Mouse (Mus musculus): ENCODE data around the gene Zfp386. TPM values are rescaled to one million over a fixed set of nuclear protein-coding genes. Genes with fewer than 3 reads are reported as not detected.

Gene Zfp386
- total RNA-seq, 2 experiments from 2014 or later: 23.7 to 32.0 TPM

DNA sequence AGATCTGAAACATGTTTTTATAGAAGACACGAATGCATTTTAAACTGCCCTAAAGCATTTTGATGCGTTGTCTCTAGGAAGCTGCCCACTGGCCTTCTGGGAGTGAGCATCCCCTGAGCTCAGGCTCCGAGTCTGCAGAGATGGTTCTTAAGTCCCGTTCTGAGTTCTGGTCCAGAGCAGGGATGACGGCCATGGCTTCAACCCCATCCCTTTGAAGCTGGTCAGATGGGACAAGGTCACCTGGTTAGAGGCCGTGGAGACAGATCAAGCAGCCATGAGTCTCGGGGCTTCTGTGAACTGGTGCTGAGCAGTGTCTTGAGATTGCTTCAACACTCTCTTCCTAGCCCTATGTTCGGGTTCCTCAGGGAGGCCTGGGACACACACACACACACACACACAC lies 49.6 kb downstream of the Zfp386 start:
- no peak for TF ChIP-seq CTCF (IDR thresholded peaks at IDR 0.05)
- intact Hi-C loops (cut with DNase I): no loop called here
- H3K27ac ChIP-seq: no peak overlapping the region
- no peak overlapping the region for H3K4me3 ChIP-seq
- DNase-seq: no peak

DNA sequence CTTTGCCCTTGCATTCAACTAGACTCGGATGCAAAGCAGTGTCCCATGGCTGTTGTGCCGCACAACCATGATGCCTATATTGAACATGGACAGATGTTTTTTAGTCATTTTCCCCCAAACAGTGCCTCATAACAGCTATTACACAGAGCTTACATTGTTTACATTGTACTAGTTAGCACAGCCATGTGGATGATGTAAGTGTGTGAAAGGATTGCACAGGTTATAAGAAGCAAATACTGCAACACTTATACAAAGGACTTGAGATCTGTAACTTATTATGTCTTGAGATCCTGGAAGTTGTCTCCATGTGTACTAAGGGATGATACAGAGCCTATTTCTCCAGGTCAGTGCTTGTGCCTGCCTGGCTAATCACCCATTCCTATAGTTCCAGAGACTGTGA lies 54.4 kb downstream of the Zfp386 start:
- no peak overlapping the region for H3K4me3 ChIP-seq
- no peak for TF ChIP-seq CTCF (IDR thresholded peaks at IDR 0.05)
- H3K27ac ChIP-seq: no peak overlapping the region
- DNase-seq: no peak
- intact Hi-C loops (cut with DNase I): no loop called here

DNA sequence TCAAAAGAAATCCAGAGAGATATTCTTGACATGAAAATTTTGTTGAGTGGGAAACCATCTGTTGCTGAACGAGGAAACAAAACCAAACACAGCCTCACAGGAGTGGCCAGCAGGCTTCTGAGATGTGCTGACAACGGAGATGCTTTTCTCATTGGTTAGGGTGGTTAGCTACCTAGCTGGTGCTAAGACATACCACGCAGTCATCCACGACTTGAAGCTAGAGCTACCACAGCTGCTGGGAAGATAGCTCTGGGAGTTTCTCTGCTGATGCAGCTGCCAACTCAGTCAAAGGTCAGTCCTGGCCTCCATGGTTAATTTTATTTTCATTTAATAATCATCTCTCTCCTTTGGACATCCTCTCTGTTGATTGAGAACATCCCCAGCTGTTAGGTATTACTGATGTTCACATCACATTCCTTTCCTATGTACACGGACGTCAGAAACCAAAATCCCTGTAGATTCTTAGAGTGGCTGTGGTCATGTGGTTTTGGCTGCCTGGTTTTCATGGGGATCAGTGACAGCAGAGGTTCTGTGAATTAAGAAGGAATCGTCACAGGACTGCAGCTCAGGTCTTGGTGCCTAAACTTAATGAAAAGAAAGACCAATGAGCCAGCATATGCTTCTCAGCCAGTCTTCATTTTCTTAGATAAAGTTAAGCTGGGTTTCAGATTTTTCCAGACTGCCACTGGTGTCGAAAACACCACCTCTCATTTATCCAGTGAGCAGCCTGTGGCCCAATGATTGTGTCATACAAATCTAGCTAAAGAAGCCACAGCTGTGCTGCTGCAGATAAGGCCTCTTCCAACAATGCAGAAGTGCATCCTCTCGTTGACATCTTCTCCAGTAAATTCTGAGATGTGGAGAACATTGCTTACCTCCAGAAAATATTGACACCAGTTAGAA lies 62.2 kb downstream of the Zfp386 start:
- peak overlapping the region; percentile 41 for H3K27ac ChIP-seq
- DNase-seq: no peak
- intact Hi-C loops (cut with DNase I): no loop called here

DNA sequence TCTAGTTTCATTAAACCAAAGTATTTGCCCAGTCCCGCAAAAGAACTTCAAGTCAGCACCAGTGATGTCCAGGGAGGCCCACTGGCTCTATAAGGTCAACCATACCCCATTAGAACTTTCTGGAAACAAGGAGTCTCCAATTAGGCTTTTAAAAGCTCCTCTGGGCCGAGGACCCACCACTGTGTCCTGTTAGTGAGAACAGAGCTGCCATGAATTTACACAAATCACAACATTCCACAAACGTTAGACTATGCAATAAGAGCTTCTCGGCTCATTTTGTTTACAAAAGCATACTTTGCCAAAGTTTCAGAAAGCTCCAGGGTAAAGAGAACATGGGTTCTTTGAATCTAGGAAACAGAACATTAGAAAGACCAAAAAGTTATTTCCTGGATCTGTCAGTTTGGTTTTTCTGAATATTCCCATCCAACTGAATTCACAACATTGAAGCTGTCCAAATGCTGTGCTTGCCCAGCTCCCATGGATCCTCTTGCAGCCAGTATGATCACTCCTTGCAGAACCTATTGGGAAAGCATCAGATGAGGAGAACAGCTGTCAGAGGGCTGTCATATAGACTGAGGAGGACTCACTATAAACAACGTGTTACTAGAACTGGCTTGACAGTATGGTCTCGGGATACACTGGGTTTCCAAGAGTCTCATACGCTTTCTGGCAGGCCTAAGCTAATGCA lies 63.6 kb downstream of the Zfp386 start:
- Histone ChIP-seq H3K27ac (no peak overlapping the region), H3K4me3 (no peak overlapping the region)
- no peak for DNase-seq
- no peak for TF ChIP-seq CTCF (IDR thresholded peaks at IDR 0.05)
- intact Hi-C loops (cut with DNase I): no loop called here

More for the DNA sequence above, 62.2 kb downstream of the Zfp386 start:
- no peak overlapping the region for H3K4me3 ChIP-seq
- no peak for TF ChIP-seq CTCF (IDR thresholded peaks at IDR 0.05)

Other genes starting within 250 kb of the Zfp386 start
- gene Vipr2, start 30.0 kb downstream of the Zfp386 start, total RNA-seq (2021): 1 to 10 TPM; 1.5 to 3.0 TPM
- gene Wdr60, start 215.3 kb downstream of the Zfp386 start, total RNA-seq (2021): 10 to 100 TPM; 10.0 to 18.8 TPM
- gene Gm11027, start 227.7 kb downstream of the Zfp386 start, total RNA-seq (2021): not detected
- gene Esyt2, start 233.5 kb downstream of the Zfp386 start, total RNA-seq (2021): 10 to 100 TPM; 28.2 to 28.9 TPM

All from gastrocnemius, adult 2 months (tissue).